ENCODE assay signal across 8 mouse cellular contexts in the genomic region with DNA sequence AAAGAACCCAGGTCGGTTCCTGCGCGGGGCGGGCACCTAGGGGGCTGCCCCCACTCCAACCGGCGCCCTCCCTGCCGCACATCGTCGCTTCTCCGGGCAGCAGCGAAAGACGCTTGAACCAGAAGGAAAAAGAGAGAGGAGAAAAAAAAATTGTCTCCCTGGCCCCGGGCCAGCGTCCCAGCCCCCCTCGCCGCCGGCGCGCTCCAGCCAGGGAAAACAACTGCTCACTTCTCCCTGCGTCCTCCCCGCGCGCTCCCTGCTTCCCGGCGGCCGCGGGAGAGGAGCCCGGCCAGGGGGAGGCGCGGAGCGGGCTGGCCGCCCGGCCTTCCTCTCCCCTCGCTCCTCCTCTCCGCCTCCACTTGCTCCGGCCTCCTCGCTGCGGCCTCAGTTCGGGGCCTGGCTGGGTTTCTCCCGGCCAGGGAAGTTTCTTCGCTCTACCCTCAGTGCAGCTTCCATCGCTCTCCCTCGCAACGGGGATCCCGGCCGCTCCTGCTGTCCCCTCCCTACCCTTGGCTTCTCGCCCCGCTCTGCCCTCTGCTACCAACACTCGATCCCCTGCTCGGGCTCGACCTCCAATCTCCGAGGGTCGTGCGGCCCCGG. TPM values are rescaled to one million over a fixed set of nuclear protein-coding genes. Genes with fewer than 3 reads are reported as not detected.
DNase-seq lines count a peak whose midpoint lies in the region; ATAC-seq and TF ChIP-seq lines count a peak whose summit lies in the region.

No protein-coding gene starts in this region.

- no peaks in the 10 kb centered on the region; the same call in 1 of the 2 replicates for H3K36me3 ChIP-seq in forebrain, postnatal 0 days (ENCODE audit: insufficient read depth)
- H3K36me3 ChIP-seq in lung, embryonic 14.5 days (ENCODE audit: insufficient read depth) = no peaks in the 10 kb centered on the region

- peak overlapping the region; percentile 97 for H3K4me2 ChIP-seq in forebrain, postnatal 0 days (ENCODE audit: low read depth)
- peak overlapping the region; percentile 97 for H3K4me2 ChIP-seq in lung, embryonic 14.5 days

- peaks cover 18% of the 10 kb centered on the region; the same call in 1 of the 2 replicates for H3K4me1 ChIP-seq in forebrain, postnatal 0 days (ENCODE audit: insufficient read depth)
- H3K4me1 ChIP-seq in lung, embryonic 14.5 days (ENCODE audit: insufficient read depth) = peaks cover 42% of the 10 kb centered on the region

- H3K27ac ChIP-seq in forebrain, postnatal 0 days (ENCODE audit: low read depth, low read length) = peak overlapping the region; percentile 71
- H3K27ac ChIP-seq in layer of hippocampus, adult 2 months = peak overlapping the region; percentile 85
- peak overlapping the region; percentile 96 for H3K27ac ChIP-seq in lung, embryonic 14.5 days (ENCODE audit: low read depth)

- H3K4me3 ChIP-seq in forebrain, postnatal 0 days (ENCODE audit: low read depth, low read length) = peak overlapping the region; percentile 56
- H3K4me3 ChIP-seq in layer of hippocampus, adult 2 months = peak overlapping the region; percentile 62
- H3K4me3 ChIP-seq in lung, embryonic 14.5 days (ENCODE audit: low read depth, low read length) = peak overlapping the region; percentile 81

- H3K27me3 ChIP-seq in forebrain, postnatal 0 days (ENCODE audit: insufficient read depth, low read length) = no peaks in the 10 kb centered on the region
- peaks cover 5% of the 10 kb centered on the region; the same call in 1 of the 2 replicates for H3K27me3 ChIP-seq in lung, embryonic 14.5 days (ENCODE audit: insufficient read depth, low read length)

- DNase-seq in Muller cell, postnatal 12 days (ENCODE audit: inconsistent ontology term) = peak; percentile 92
- peak; percentile 75 to 85 for DNase-seq in cerebellum, adult 18-20 months
- DNase-seq in forebrain, postnatal 0 days = peak; percentile 79
- DNase-seq in heart, postnatal 25 days (ENCODE audit: low spot score) = peak; percentile 83
- DNase-seq in layer of hippocampus, adult 2 months (ENCODE audit: low spot score in 2 of 2) = peak; percentile 73
- peak; percentile 92 for DNase-seq in lung, embryonic 14.5 days
- peak; percentile 82 for DNase-seq in ovary, postnatal 10 days (ENCODE audit: low spot score)

- WGBS in forebrain, postnatal 0 days = 3% methylated on average over 50 of the region's 55 CpGs
- under 1% methylated on average over 49 of the region's 55 CpGs for WGBS in lung, embryonic 14.5 days

- no peak for TF ChIP-seq CTCF in forebrain, postnatal 0 days (IDR thresholded peaks at IDR 0.05; ENCODE audit: low read depth)
- peak; percentile 34; the same call in 1 of the 2 replicates for TF ChIP-seq CTCF in layer of hippocampus, adult 2 months (conservative IDR thresholded peaks at IDR 0.05)
- TF ChIP-seq CTCF in lung, embryonic 14.5 days (IDR thresholded peaks at IDR 0.05; ENCODE audit: low read depth) = no peak

- no peaks in the 10 kb centered on the region for H3K9me3 ChIP-seq in forebrain, postnatal 0 days (ENCODE audit: low read length)
- no peaks in the 10 kb centered on the region for H3K9me3 ChIP-seq in lung, embryonic 14.5 days (ENCODE audit: low read depth, low read length)

- ATAC-seq in forebrain, postnatal 0 days = peak; percentile 65
- peak; percentile 78 for ATAC-seq in lung, embryonic 14.5 days (ENCODE audit: insufficient read depth)
- no peak for ATAC-seq in erythroid progenitor cell, adult 5-6 weeks (replicated peaks; ENCODE audit: low FRiP score, poor library complexity, severe bottlenecking)

- intact Hi-C loops in heart, postnatal 25 days (cut with DNase I) = no loop called here

- peak overlapping the region; percentile 61 for H3K9ac ChIP-seq in forebrain, postnatal 0 days
- H3K9ac ChIP-seq in lung, embryonic 14.5 days = peak overlapping the region; percentile 89

RNA-seq across cellular contexts. Expression of a gene that starts 1.0 kb away (rescaled TPM):
- total RNA-seq in forebrain, postnatal 0 days (2014; rRNA removed) = 21.3 and 22.7 TPM in 2 replicates
- polyA plus RNA-seq in forebrain, postnatal 0 days (2015; fragmentation: Nextera tagmentation; extraction: Ambion mirVana) = 5.9 and 12.4 TPM in 2 replicates
- 10 to 100 TPM; 36.6 to 37.2 TPM for total RNA-seq in heart, postnatal 25 days (2021)
- total RNA-seq in layer of hippocampus, adult 2 months (2021) = 10 to 100 TPM; 23.8 to 30.0 TPM
- 51.8 and 55.9 TPM in 2 replicates for polyA plus RNA-seq in lung, embryonic 14.5 days (2014; fragmentation: Nextera tagmentation; extraction: Ambion mirVana)
- 2.5 and 10.1 TPM in 2 replicates for total RNA-seq in erythroid progenitor cell, adult 5-6 weeks (2015; ENCODE audit: low replicate concordance)
- 1.6 TPM in 1 of 2 replicates, not detected in the other for total RNA-seq in erythroid progenitor cell, adult 5-6 weeks (2017; ENCODE audit: low replicate concordance)

RNA-seq across cellular contexts. Expression of a gene that starts 12.3 kb away (rescaled TPM):
- 169 and 172 TPM in 2 replicates for total RNA-seq in forebrain, postnatal 0 days (2014; rRNA removed)
- polyA plus RNA-seq in forebrain, postnatal 0 days (2015; fragmentation: Nextera tagmentation; extraction: Ambion mirVana) = 165 and 200 TPM in 2 replicates
- total RNA-seq in heart, postnatal 25 days (2021) = 10 to 100 TPM; 29.5 to 31.5 TPM
- 10 to 100 TPM; 26.5 to 29.4 TPM for total RNA-seq in layer of hippocampus, adult 2 months (2021)
- 108 and 116 TPM in 2 replicates for polyA plus RNA-seq in lung, embryonic 14.5 days (2014; fragmentation: Nextera tagmentation; extraction: Ambion mirVana)
- total RNA-seq in erythroid progenitor cell, adult 5-6 weeks (2015; ENCODE audit: low replicate concordance) = 67.9 and 77.8 TPM in 2 replicates
- 18.7 and 41.5 TPM in 2 replicates for total RNA-seq in erythroid progenitor cell, adult 5-6 weeks (2017; ENCODE audit: low replicate concordance)

RNA-seq across cellular contexts. Expression of a gene that starts 15.6 kb away (rescaled TPM):
- 28.5 and 33.2 TPM in 2 replicates for total RNA-seq in forebrain, postnatal 0 days (2014; rRNA removed)
- polyA plus RNA-seq in forebrain, postnatal 0 days (2015; fragmentation: Nextera tagmentation; extraction: Ambion mirVana) = 41.3 and 53.0 TPM in 2 replicates
- total RNA-seq in heart, postnatal 25 days (2021) = 100 to 1,000 TPM; 140 to 149 TPM
- total RNA-seq in layer of hippocampus, adult 2 months (2021) = 10 to 100 TPM; 11.8 to 17.7 TPM
- 15.5 and 17.4 TPM in 2 replicates for polyA plus RNA-seq in lung, embryonic 14.5 days (2014; fragmentation: Nextera tagmentation; extraction: Ambion mirVana)
- 176 and 250 TPM in 2 replicates for total RNA-seq in erythroid progenitor cell, adult 5-6 weeks (2015; ENCODE audit: low replicate concordance)
- 668 and 983 TPM in 2 replicates for total RNA-seq in erythroid progenitor cell, adult 5-6 weeks (2017; ENCODE audit: low replicate concordance)

RNA-seq across cellular contexts. Expression of a gene that starts 29.5 kb away (rescaled TPM):
- total RNA-seq in forebrain, postnatal 0 days (2014; rRNA removed) = 79.8 and 98.1 TPM in 2 replicates
- polyA plus RNA-seq in forebrain, postnatal 0 days (2015; fragmentation: Nextera tagmentation; extraction: Ambion mirVana) = 62.7 and 68.8 TPM in 2 replicates
- 10 to 100 TPM; 63.5 to 64.1 TPM for total RNA-seq in heart, postnatal 25 days (2021)
- 10 to 100 TPM; 74.1 to 80.9 TPM for total RNA-seq in layer of hippocampus, adult 2 months (2021)
- polyA plus RNA-seq in lung, embryonic 14.5 days (2014; fragmentation: Nextera tagmentation; extraction: Ambion mirVana) = 74.8 and 84.5 TPM in 2 replicates
- 18.4 and 24.1 TPM in 2 replicates for total RNA-seq in erythroid progenitor cell, adult 5-6 weeks (2015; ENCODE audit: low replicate concordance)
- total RNA-seq in erythroid progenitor cell, adult 5-6 weeks (2017; ENCODE audit: low replicate concordance) = 17.2 and 17.3 TPM in 2 replicates

RNA-seq across cellular contexts. Expression of a gene that starts 37.6 kb away (rescaled TPM):
- total RNA-seq in forebrain, postnatal 0 days (2014; rRNA removed) = not detected in 2 replicates
- 0.17 TPM in 1 of 2 replicates, not detected in the other for polyA plus RNA-seq in forebrain, postnatal 0 days (2015; fragmentation: Nextera tagmentation; extraction: Ambion mirVana)
- not detected for total RNA-seq in heart, postnatal 25 days (2021)
- total RNA-seq in layer of hippocampus, adult 2 months (2021) = under 1 TPM in 1 of 2 experiments, not detected in 1; 0.36 TPM
- 0.32 and 0.47 TPM in 2 replicates for polyA plus RNA-seq in lung, embryonic 14.5 days (2014; fragmentation: Nextera tagmentation; extraction: Ambion mirVana)
- not detected in 2 replicates for total RNA-seq in erythroid progenitor cell, adult 5-6 weeks (2015; ENCODE audit: low replicate concordance)
- not detected in 2 replicates for total RNA-seq in erythroid progenitor cell, adult 5-6 weeks (2017; ENCODE audit: low replicate concordance)
